Mouse (Mus musculus) right cerebral cortex, postnatal 36 days (tissue): ENCODE results near the gene Cdc42bpb.
A peak's percentile ranks its signal among the peaks of the same experiment; 100 is the strongest.

Experiments used
- DNase-seq, 2 experiments: peaks; one replicate each; pipeline ENCODE4 v3.0.0; 2022; ENCODE audit warnings: low spot score in 2 of 2, mixed read lengths in 1 of 2

Gene Cdc42bpb

GRCm38 (mm10) chr12:111377376-111377973 is at the start of gene Cdc42bpb:
Cdc42bpb (minus strand) TSS chr12:111377718.
- DNase-seq = peak; percentile 88 to 92

GRCm38 (mm10) chr12:111425789-111426460 is 48.4 kb upstream of the Cdc42bpb start:
- DNase-seq = peak; percentile 73 to 80

GRCm38 (mm10) chr12:111425258-111425657 is 47.7 kb upstream of the Cdc42bpb start:
- peak; percentile 62 to 74 for DNase-seq

- DNase-seq = no peak
Observed at GRCm38 (mm10) chr12:111424547-111424946, 47.0 kb upstream of the Cdc42bpb start.

GRCm38 (mm10) chr12:111423570-111424129 is 46.1 kb upstream of the Cdc42bpb start:
- no peak for DNase-seq

- no peak for DNase-seq
Observed at GRCm38 (mm10) chr12:111422852-111423251, 45.3 kb upstream of the Cdc42bpb start.

GRCm38 (mm10) chr12:111420946-111421709 is 43.6 kb upstream of the Cdc42bpb start:
- DNase-seq = no peak

GRCm38 (mm10) chr12:111419918-111420317 is 42.4 kb upstream of the Cdc42bpb start:
- no peak for DNase-seq

- DNase-seq = no peak
Observed at GRCm38 (mm10) chr12:111416921-111417779, 39.6 kb upstream of the Cdc42bpb start, which contains the start of gene Exoc3l4. Exoc3l4 (plus strand) TSS chr12:111417017.

- peak; percentile 79 for DNase-seq
Observed at GRCm38 (mm10) chr12:111413300-111413699, 35.8 kb upstream of the Cdc42bpb start.

- no peak for DNase-seq
Observed at GRCm38 (mm10) chr12:111412581-111413284, 35.2 kb upstream of the Cdc42bpb start.

GRCm38 (mm10) chr12:111411631-111412355 is 34.3 kb upstream of the Cdc42bpb start:
- DNase-seq = no peak

GRCm38 (mm10) chr12:111409583-111409982 is 32.1 kb upstream of the Cdc42bpb start:
- no peak for DNase-seq

- DNase-seq = no peak
Observed at GRCm38 (mm10) chr12:111406622-111407021, 29.1 kb upstream of the Cdc42bpb start, which contains the start of gene Lbhd2. Lbhd2 (plus strand) TSS chr12:111406809.

GRCm38 (mm10) chr12:111404880-111405279 is 27.4 kb upstream of the Cdc42bpb start:
- no peak for DNase-seq

GRCm38 (mm10) chr12:111401454-111402184 is 24.1 kb upstream of the Cdc42bpb start:
- DNase-seq = peak; percentile 62 to 63

GRCm38 (mm10) chr12:111396997-111397396 is 19.5 kb upstream of the Cdc42bpb start:
- DNase-seq = no peak

GRCm38 (mm10) chr12:111394008-111394407 is 16.5 kb upstream of the Cdc42bpb start:
- no peak for DNase-seq

- DNase-seq = no peak
Observed at GRCm38 (mm10) chr12:111387146-111387545, 9.6 kb upstream of the Cdc42bpb start.
